Mouse (Mus musculus): Measurements from ENCODE around the gene Cypt4. TPM values are rescaled to one million over a fixed set of nuclear protein-coding genes. Genes with fewer than 3 reads are reported as not detected.
"Not testable (repeated sequence)": the region's sequence is repeated elsewhere in the genome, so short reads cannot be mapped to it uniquely, and the experiment has no call there.

Gene Cypt4
- polyA plus RNA-seq (2012; rRNA removed), result not detected in 2 replicates

DNA sequence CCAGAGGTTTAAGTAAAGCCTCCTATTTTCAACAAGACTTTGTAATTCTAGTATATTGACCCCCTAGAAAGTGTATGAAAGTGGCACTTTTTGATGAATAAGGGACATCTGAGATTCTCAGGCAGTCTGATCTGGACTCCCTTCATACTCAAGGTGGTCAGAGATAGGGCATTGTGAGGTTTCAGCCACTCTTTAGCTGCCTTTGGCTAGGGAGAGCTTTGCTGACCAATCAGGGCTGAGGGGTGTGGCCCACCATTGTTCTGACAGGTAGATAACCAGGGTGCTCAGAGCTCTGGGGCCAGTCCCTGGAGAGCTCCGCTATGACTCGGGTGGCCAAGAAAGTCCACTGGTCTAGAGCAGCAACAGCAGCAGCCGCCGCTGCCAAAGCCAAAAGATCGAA, at the start of gene Cypt4:
Cypt4 (plus strand) TSS at position 301 of the 400 bp plus-strand sequence.
- DNase-seq (ENCODE audit: extremely low spot score in 1 of 2, low spot score in 1 of 2), result no peak

- not testable (repeated sequence) for DNase-seq (ENCODE audit: extremely low spot score in 1 of 2, low spot score in 1 of 2)
Measured at GRCm38 (mm10) chr9:24637341-24637740, 12.3 kb downstream of the Cypt4 start.

Other genes with a start within 250 kb of the Cypt4 start
- 54.3 and 69.1 TPM in 2 replicates for gene Dpy19l1, start 122.1 kb upstream of the Cypt4 start, polyA plus RNA-seq (2012; rRNA removed)
- gene Dpy19l2, start 71.1 kb downstream of the Cypt4 start, polyA plus RNA-seq (2012; rRNA removed), result 0.08 and 0.13 TPM in 2 replicates
- not detected in 2 replicates for gene Tbx20, start 149.1 kb downstream of the Cypt4 start, polyA plus RNA-seq (2012; rRNA removed)

All from frontal cortex, adult 2 months (tissue).